Mouse (Mus musculus): ENCODE data around the gene Ric8b.

The Ric8b gene

DNA sequence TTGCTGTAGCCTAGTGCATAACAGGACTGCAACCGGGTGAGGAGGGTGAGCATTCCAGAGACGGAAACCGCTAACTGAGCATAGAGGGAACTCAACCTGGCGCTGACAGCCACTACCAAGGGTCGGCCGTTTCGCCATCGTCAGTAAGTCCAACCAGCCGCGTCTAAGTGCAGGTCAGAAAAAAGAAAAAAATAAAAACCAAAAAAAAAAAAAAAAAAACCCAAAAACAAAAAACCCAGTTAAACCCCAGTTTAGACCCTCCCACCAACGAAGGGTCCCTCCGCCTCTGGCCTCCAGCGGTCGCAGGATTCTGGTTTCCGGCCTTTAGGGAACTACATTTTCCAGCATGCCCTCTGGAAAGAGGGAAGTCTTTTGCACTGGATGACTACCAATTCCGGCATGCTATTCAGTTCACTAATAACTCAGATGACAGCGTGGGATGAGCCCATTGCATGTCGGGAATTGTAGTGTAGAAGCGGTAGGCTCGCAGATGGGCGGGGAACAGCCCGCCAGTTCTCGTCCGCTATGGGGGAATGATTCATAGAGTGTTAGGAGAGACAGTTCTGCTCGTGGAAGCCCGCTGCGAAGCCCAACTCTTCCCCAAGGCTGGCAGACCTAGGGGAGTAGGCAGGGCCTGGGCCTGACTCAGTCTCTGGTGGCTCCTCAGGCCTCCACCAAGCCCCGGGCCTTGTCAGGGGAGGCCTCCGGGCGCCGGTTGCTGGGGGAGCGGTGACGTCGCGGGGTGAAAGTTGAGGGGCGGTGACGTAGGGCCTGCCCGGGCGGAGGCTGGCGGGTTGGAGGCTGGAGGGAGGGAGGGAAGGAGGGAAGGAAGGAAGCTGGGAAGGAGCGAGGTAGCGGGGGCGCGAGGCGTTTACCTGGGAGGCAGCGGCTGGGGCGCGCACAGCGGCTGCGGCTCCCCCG, at the start of gene Ric8b:
Gene Ric8b (plus strand): TSS at position 807 of the 921 bp plus-strand sequence.
- DNase-seq: peak; percentile 96 to 99

DNA sequence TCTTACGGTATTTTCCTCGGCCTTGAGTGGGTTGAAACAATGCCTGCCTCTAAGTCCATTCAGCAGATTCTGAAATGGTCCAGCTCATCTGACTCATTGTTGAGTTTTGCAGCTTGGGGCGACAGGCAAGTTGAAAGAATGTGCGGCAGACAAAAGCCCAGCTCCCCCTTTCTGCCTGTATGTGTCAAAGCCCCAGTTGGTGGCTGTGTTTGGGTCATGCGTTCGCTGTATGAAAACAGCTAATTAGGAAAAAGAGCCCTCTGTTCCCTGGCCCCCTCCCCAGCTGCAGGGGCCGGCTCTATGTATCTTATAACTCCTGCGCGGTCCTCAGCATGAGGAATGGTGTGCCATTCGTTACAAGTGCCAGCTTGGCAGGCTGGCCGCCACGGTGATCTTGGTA, 46.1 kb upstream of the Ric8b start:
- no peak for DNase-seq

DNA sequence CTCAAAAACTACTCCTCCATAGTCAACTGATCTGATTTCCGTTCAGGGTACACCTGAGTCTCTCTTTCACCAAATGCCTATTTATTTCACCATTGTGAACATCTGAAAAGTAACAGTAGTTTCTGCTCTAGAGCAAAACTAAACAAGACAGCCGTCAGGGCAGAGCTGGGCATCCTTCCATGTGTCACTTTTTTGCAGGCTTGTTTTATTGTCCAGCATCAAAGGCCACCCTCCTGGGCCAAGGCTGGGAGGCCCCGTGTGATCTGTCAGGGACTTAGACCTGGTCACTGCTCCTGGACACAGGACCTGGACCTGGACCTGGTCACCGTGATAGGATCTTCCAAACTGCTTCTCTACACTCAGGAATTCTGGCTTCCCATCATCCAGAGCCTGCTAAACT, 45.5 kb upstream of the Ric8b start:
- DNase-seq: no peak

DNA sequence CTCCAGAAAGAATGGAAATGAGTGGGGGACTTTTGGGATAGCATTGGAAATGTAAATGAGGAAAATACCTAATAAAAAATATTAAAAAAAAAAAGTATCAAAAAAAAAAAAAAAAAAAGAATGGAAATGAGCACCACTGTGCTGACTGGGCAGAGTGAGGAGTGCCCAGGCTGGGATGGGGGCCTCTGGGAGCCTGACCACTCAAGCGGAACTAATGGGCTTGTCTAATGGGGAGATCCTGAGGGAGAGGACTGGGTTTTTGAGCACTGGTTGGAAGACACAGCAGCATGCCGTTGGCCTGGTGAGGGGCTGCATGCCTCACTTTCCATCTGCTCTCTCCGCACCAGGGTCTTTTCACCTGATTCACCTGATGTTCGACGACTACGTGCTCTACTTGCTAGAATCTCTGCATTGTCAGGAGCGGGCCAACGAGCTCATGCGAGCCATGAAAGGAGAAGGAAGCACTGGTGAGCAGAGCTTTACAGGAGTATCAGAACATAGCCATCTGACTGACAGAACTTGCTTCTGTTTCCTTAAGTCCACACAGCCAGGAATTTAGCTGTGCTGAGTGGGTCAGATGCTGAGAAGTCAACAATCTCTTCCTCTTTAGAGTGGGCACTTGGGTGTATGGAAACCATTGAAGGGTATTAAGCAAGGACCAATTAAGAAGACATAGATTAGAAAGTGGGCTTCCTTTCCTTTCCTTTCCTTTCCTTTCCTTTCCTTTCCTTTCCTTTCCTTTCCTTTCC, 37.4 kb upstream of the Ric8b start:
- peak in 1 of 2 experiments; percentile 18 for DNase-seq

DNA sequence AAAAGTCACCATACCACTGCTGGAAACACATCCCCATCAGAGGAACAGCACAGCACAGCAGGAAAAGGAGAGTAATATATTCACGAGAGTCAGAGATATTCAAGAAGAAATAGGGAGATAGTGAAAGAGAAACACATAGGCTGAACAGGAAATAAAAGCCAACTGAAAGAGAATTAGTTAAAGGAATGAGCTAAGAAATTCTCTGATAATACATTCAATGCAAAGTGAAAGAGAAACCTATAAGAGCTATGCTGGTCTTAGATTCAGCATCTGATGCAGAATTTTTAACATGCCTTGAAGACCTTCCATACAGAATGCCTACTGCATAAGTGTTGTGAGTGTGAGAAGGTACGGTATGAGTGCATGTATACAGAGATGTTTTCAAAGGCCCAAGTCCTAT, 34.9 kb upstream of the Ric8b start:
- DNase-seq: no peak

DNA sequence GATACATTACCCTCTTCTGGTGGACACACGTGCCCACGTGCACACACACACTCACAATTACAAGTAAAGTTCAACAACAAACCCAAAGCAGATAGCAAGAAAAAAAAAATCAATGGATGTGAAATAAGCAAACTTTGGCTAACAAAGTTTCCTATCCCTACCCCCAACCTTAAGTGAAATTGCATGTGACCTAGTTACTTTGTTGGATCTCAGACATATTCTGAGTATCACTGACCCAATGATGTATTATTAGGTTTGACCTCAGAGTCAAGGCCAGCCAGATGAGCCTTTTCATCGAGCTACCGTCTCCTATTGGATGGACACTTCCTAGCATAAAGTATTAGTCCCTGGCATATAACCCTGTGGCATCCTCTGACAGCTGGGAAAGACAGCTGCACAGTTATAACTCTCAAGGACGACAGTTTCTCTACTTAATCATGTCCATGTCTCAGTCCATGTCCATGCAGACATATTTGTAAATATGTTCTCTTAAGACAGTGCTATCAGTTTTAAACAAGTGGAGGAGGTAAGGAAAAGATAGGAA, 32.0 kb upstream of the Ric8b start:
- DNase-seq: no peak

DNA sequence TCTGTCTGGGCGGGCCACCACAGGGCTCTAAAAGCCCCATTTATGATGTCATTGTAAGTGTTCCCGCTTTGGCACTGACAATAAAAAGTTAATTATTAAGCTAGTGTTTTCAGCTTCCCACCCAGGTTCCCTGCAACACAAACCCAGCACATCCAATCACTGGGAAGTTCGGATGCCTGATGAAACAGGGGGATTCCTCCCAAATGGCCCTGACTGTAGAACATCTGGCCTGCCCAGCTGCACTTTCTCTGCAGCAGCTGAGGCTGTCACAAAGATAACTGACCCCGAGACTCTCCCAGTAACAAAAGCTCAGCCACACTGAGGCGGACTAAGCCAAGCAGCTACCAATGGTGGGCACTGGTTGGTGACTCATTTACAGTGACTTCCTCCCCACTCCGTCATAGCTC, 31.2 kb upstream of the Ric8b start:
- DNase-seq: no peak

DNA sequence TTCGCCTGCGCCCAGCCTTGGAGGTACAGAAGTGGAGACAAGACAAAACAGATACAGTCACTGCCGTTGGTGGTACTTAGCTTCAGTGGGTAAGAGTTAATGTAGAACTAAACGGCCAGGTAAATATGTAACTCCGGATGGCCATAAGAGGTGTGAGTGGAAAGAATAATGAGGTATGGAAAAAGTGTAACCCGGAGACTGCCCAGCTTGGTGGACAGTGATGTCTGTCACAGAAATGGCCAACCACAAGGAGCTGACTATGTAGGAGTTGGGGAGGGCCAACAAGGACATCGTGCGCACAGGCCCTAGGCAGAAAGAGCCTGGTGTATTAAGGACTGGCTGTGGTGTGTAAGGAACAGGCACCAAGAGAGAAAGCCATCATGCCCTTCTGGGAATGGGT, 30.6 kb upstream of the Ric8b start:
- DNase-seq: no peak

DNA sequence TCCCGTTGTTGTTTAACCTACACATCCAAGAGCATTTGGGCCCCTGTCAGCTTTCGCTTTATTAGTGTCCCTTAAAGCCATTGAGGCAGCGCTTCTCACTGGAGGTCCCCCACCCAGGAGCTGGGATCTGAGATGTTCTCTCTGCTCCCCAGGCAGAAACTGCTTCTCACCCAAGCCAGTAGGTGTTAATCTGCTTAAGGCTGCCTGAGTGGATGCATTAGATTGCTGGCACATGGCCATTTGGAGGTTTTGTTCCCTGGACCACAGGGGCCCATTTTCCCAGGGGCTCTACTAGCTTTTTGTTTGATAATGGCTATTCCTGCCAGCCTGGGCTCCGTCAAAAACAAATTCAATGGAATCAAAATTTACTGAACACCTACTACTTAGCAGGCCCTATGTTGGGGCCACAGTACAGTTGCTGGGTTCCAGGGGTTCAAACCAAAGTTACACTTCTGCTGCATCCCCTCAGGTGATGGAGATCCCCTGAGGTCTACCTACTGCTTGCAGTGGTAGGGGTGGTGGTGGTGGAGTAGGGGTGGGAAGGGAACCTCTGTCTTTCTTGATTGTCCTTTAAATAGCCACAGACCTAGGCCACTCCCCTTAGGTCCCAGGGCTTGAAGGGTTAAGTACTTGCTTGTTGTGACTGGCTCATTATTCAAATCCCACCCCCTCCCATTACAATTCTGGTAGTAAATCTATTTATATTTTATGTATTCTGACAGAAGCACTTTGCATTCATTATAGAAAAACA, 28.1 kb upstream of the Ric8b start:
- peak in 1 of 2 experiments; percentile 18 for DNase-seq

DNA sequence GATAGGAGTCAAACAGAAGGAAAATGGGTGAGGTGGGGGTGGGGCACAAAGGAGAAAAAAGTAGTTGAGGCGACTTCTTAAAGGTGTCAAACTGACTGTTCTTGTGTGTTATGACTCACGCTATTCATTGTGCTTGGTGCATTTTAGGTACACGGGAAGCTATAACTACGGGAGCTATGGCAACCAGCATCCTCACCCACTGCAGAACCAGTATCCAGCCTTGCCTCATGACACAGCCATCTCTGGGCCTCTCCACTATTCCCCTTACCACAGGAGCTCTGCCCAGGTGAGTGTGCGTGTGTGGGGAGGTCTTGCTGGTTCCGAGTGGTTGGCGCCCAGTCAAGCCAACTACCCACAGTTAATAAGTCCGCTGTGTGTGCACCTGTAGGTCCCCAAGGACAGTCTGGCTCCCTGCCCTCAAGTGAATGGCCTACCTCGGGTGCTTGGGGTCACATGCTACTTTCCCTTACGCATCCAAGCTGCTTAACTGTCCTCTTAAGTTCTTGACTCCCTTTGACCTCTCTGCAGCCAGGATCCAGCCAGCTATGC, 21.5 kb upstream of the Ric8b start:
- no peak for DNase-seq

DNA sequence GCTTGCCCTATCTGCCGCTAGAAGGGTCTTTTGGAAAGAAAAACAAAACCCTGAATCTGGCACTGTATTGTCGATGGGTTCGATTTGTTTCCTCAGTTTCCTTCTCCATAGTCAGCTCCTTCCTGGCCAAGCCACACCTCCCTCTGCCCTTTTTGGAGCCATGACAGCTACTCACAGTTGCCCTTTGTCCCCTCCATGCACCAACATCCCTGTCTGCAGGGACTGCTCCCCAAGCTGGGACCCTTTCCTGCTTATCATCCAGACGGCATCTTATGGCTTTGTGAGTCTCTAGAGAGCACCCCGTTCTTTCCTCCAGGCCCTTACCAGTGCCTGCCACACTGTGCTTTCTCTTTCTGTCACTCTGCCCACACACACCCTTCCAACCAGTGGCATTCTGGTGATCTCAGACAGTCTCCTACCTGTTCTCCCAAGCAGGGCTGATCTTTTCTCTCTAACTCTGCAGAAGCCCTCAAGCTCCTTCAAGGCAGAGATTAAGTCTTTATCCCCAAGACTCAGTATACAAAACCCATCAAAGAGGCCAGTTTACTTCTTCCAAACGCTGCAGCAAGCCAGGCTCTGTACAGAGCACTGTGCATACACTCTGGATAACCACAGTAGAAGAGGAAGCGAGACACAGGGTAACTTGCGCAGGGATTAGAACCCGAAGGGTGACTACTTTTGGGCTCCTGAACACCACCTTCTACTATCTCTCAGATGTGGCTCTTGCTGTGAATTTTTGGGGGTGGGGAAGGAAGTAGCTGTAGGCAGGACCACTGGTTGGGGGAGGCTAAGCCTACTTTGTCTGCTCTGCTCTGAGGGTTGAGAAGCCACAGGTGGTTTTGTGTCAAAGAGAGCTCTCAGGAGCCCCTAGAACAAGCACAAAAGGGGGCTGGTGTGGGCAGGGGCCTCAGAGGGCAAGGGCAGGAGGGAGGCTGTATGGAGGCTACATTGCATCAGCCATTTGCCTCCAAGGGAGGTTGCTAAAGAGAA, 20.2 kb upstream of the Ric8b start:
- no peak for DNase-seq

DNA sequence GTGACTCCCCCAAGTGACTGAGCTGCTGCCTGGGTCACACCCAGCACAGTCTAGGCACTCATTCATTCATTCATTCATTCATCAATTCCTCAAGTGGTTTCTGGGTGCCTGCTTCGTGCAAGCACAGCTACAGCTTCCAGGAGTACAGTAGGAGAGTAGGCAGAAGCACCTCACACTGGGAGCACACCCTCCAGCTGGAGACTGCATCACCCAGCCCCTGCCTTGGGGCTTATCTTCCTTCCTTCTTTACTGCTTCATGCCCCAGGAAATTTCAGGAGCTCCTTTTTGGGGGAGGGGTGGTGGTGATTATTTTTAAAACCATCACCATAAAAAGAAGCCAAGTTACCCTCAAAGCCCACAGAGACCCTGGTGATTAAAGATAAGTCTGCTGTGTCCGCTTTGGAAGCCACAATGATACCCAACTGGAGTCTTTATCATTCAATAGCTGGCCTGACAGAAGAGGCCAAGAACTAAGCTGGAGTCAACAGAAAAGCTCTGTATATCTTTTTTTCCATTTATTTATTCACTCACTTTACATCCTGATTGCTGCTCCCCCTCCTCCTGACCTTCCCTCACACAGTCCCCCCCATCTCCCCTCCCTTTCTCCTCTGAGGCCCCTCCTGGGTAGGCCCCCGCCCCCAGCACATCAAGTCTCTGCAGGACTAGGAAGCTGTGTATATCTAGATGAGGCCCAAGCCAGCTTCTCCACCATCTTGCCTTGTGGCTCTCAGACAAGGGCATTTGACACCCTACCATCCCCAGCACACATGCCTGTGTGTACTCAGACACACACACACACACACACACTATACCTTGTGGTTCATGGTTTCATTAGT, 19.1 kb upstream of the Ric8b start:
- DNase-seq: no peak

DNA sequence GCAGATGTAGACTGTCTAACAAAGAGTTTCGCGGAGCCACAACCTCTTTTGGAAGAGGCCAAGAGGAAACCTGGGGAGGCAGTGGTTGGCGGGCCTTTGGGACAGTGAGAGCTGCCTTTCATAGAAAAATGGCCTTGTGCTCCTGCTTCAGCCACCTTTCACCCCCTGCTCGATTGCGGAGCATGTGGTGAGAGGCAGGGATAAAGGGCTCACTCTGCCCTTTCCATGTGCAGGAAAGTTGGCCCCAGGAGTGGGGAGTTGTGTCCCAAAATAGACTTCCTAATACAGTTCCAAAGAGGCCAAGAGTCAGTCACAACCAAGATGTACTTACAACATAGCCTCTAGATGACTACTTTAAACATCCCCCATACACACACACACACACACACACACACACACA, 15.7 kb upstream of the Ric8b start:
- DNase-seq: no peak

DNA sequence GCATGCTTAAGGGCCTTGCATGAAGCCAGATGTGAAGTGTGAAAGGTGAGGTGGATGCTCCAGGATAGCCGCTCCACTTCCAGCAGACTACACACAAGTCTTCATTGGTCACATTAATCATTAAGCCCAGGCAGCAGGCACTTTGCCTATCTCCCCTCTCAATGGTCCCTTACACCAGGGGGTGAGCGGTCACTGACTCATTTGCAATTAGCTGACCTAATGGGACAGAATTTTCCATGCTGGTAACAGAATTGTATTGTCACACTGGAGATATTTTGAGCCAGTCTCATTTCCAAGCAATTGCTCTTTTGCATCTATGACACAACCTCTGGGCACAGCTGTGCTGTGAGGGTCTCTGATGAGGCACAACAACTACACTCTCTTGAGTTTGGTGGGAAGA, 15.2 kb upstream of the Ric8b start:
- DNase-seq: no peak

DNA sequence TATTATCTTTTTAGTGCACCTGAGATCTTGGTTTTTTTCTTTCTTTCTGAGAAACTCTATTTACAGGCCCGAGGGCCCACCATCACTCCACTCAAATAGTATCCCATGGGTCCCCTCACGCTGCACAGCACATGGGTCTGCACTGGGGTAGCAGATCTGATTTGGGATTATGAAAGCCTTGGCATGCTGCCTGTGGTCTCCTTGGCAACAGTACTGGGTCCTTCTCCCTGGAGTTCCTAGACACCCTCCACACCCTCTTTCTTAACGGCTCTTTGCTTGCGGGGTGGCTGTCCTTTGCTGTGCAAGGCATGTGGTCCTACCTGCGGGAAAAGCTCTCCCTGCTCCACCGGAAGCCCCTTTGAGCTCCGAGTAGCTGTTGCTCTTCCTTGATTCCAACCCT, 14.1 kb upstream of the Ric8b start:
- peak; percentile 31 to 62 for DNase-seq

DNA sequence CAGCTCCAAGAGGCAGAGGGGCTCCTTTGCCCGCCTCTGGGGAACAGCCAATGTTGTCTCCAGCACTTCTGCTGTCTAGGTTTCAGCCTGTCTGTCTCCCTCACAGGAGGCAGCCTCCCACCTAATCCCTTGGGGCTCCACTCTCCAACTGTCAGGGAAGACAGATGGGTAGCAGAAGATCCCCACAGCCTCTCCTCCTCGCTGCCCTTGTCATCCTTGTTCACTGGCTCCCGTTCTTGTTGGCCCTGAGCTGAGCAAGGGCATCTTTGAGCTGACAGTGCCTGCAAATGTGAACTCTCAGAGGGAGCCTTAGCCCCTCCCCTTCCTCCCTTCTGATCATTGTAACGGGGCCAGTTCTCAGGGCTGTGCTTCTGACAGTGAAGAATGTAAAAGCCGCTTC, 13.7 kb upstream of the Ric8b start:
- peak; percentile 29 to 31 for DNase-seq

DNA sequence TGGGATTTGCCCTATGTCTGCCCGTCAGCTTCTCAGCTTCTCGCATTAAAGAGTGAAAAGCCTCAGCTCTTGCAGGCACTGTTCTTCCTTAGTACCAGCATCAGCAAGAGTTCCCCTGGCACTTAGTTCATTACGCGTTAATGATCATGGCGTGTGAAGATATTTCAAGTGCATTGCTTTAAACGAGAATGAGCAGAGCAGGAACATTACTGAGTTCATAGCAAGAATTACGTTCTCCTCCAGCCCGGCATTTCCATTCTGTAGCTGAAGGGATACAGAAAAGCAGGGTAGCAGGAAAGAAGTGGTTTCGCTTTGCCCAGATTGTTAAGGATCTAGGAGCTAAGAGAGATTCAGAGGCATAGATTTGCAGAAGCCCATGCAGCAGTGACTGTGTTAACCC, 10.5 kb upstream of the Ric8b start:
- DNase-seq: no peak

DNA sequence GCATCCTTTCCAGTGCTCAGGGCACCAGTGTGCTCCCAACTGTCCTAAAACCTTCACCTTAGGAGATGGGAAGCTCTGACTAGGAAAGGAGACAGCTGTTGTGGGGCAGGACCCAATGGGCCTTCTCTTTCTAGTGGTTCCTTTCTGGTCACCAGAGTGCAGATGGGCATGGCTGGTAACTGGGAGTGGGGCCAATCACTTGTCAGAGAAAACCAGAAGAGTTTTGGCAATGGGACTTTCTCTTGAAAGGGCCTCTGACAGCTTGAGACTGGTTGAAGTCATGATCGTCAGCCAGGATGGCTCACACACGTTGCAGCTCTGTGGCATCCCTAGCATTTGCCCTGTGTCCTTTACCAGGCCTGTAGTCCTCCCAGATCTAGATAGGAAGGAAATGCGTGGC, 9.4 kb upstream of the Ric8b start:
- peak; percentile 46 to 62 for DNase-seq

DNA sequence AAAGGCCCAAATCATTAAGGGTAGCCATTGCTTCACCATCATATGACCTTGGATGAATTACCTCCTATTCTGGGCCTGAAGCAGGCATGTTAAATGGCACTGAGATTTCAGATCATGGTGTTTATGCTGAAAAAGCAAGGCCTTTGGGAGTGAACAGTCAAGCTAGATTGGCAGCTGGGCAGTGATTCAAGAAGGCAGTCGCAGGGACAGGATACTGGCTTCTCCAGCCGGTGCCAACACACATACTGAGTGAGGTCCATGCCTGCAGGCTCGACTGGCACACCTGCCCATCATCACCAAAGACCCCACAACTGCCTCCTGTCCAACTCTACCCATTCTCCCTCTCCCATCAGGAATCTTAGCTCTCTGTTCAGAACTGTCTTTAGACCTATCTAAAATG, 8.9 kb upstream of the Ric8b start:
- DNase-seq: peak in 1 of 2 experiments; percentile 26

DNA sequence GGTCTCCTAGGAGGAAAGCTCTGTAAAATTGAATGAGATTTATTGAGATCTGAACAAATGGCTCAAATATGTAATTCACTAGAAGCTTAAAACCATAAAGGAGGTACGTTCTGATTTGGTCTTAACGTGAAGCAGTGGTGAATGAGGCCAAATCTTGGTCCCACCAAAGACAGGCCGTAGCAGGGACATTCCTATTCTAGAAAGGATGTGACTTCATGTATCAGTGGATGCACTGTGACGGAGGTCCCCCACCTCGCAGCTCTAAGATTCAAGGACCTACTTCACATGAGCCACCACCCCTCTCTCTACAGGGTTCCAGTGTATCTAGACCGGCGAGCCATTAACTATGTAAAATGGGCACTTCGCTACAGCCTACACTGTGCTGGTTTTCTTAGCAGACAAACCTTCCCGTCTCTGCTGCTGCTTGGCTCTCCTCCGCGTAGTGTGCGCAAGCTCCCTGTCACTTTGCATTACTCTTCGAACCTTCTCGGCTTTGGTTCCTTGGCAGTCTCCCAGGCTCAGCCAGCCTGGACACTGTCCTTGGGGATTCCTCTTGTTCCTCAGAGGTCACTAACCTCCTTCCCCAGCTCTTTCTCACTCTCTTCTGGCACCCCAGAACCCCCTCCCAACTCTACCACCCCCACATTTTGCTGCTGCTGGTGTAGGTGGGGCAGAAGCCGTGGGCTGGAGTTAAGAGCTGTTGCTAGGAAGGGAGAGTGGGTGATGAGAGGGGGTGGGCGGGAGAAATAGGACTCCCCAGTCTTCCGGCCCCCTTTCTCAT, 8.2 kb upstream of the Ric8b start:
- peak; percentile 54 to 67 for DNase-seq
